8 mouse cellular contexts compared by ENCODE assay signal in genomic region chr10:42632453-42633360, GRCm38 (mm10). TPM values are rescaled to one million over a fixed set of nuclear protein-coding genes. Genes with fewer than 3 reads are reported as not detected.
DNase-seq lines count a peak whose midpoint lies in the region; ATAC-seq lines count a peak whose summit lies in the region.

No protein-coding gene starts in this region.

- no peaks in the 10 kb centered on the region for H3K9me3 ChIP-seq in neural tube, embryonic 11.5 days (ENCODE audit: control insufficient read depth, low read length)
- H3K9me3 ChIP-seq in embryonic facial prominence, embryonic 11.5 days (replicated peaks; ENCODE audit: control insufficient read depth, low read length): no peaks in the 10 kb centered on the region
- H3K9me3 ChIP-seq in hindbrain, embryonic 14.5 days (ENCODE audit: control insufficient read depth, low read length): no peaks in the 10 kb centered on the region
- H3K9me3 ChIP-seq in liver, embryonic 16.5 days (replicated peaks; ENCODE audit: control insufficient read depth, low read length): no peaks in the 10 kb centered on the region

- H3K4me1 ChIP-seq in neural tube, embryonic 11.5 days (ENCODE audit: control insufficient read depth, insufficient read depth, low read length): peaks cover 14% of the 10 kb centered on the region
- H3K4me1 ChIP-seq in embryonic facial prominence, embryonic 11.5 days (ENCODE audit: control insufficient read depth, insufficient read depth, low read length): peaks cover 4% of the 10 kb centered on the region; the same call in 1 of the 2 replicates
- H3K4me1 ChIP-seq in hindbrain, embryonic 14.5 days (replicated peaks; ENCODE audit: control insufficient read depth, insufficient read depth, low read length): 0 out of 2 replicates have a peak, but pooled peaks cover 8% of the 10 kb centered on the region
- H3K4me1 ChIP-seq in liver, embryonic 16.5 days (ENCODE audit: control insufficient read depth, low read depth, low read length): peaks cover 4% of the 10 kb centered on the region; the same call in 1 of the 2 replicates

- WGBS in neural tube, embryonic 11.5 days: under 1% methylated on average over 39 of the region's 39 CpGs
- WGBS in embryonic facial prominence, embryonic 11.5 days: under 1% methylated on average over 39 of the region's 39 CpGs
- under 1% methylated on average over 39 of the region's 39 CpGs for WGBS in hindbrain, embryonic 14.5 days
- WGBS in liver, embryonic 16.5 days (ENCODE audit: insufficient replicate concordance): 2% methylated on average over 39 of the region's 39 CpGs

- H3K4me2 ChIP-seq in neural tube, embryonic 11.5 days (ENCODE audit: low read depth): peak overlapping the region; percentile 29
- peak overlapping the region; percentile 2 for H3K4me2 ChIP-seq in embryonic facial prominence, embryonic 11.5 days (ENCODE audit: low read depth, low read length)
- peak overlapping the region; percentile 13 for H3K4me2 ChIP-seq in hindbrain, embryonic 14.5 days (replicated peaks)
- H3K4me2 ChIP-seq in liver, embryonic 16.5 days (ENCODE audit: low read depth, low read length): peak overlapping the region; percentile 46

- no peak overlapping the region for H3K27ac ChIP-seq in neural tube, embryonic 11.5 days (ENCODE audit: low read depth, low read length)
- no peak overlapping the region for H3K27ac ChIP-seq in embryonic facial prominence, embryonic 11.5 days (replicated peaks; ENCODE audit: low read depth, low read length)
- H3K27ac ChIP-seq in hindbrain, embryonic 14.5 days: no peak overlapping the region
- H3K27ac ChIP-seq in liver, embryonic 16.5 days (ENCODE audit: low read length): no peak overlapping the region

- H3K9ac ChIP-seq in neural tube, embryonic 11.5 days (ENCODE audit: low read length): no peak overlapping the region
- H3K9ac ChIP-seq in embryonic facial prominence, embryonic 11.5 days (replicated peaks; ENCODE audit: low read length): no peak overlapping the region
- H3K9ac ChIP-seq in hindbrain, embryonic 14.5 days: no peak overlapping the region
- H3K9ac ChIP-seq in liver, embryonic 16.5 days (ENCODE audit: low read depth, low read length): no peak overlapping the region

- H3K4me3 ChIP-seq in neural tube, embryonic 11.5 days (ENCODE audit: low read depth, low read length): peak overlapping the region; percentile 14; the same call in 1 of the 2 replicates
- no peak overlapping the region for H3K4me3 ChIP-seq in embryonic facial prominence, embryonic 11.5 days (ENCODE audit: low read depth, low read length)
- H3K4me3 ChIP-seq in hindbrain, embryonic 14.5 days (replicated peaks; ENCODE audit: low read length): peak overlapping the region; percentile 6; the same call in 1 of the 2 replicates
- H3K4me3 ChIP-seq in liver, embryonic 16.5 days (ENCODE audit: low read depth, low read length): peak overlapping the region; percentile 46

- ATAC-seq in neural tube, embryonic 11.5 days (ENCODE audit: insufficient read depth, low FRiP score, low TSS enrichment): no peak; the same call in 1 of the 2 replicates
- no peak; the same call in 1 of the 2 replicates for ATAC-seq in embryonic facial prominence, embryonic 11.5 days (replicated peaks; ENCODE audit: insufficient number of reproducible peaks, low FRiP score, low TSS enrichment, low read depth)
- ATAC-seq in hindbrain, embryonic 14.5 days (ENCODE audit: low FRiP score): 0 out of 2 replicates have a peak, but pooled peaks have one; percentile 28
- ATAC-seq in liver, embryonic 16.5 days (ENCODE audit: low read depth): no peak

- peaks cover 99% of the 10 kb centered on the region for H3K27me3 ChIP-seq in neural tube, embryonic 11.5 days (ENCODE audit: control insufficient read depth, insufficient read depth, low read length)
- H3K27me3 ChIP-seq in embryonic facial prominence, embryonic 11.5 days (ENCODE audit: control insufficient read depth, insufficient read depth, low read length): peaks cover 83% of the 10 kb centered on the region
- peaks cover 96% of the 10 kb centered on the region for H3K27me3 ChIP-seq in hindbrain, embryonic 14.5 days (ENCODE audit: control insufficient read depth, insufficient read depth, low read length)
- peaks cover 99% of the 10 kb centered on the region for H3K27me3 ChIP-seq in liver, embryonic 16.5 days (ENCODE audit: control insufficient read depth, insufficient read depth, low read depth, low read length)

- H3K36me3 ChIP-seq in neural tube, embryonic 11.5 days (ENCODE audit: control insufficient read depth, insufficient read depth, low read length): no peaks in the 10 kb centered on the region
- H3K36me3 ChIP-seq in embryonic facial prominence, embryonic 11.5 days (replicated peaks; ENCODE audit: control insufficient read depth, insufficient read depth, low read depth, low read length): no peaks in the 10 kb centered on the region
- H3K36me3 ChIP-seq in hindbrain, embryonic 14.5 days (replicated peaks; ENCODE audit: control insufficient read depth, insufficient read depth): no peaks in the 10 kb centered on the region
- H3K36me3 ChIP-seq in liver, embryonic 16.5 days (ENCODE audit: control insufficient read depth, insufficient read depth): no peaks in the 10 kb centered on the region

- DNase-seq in neural tube, embryonic 11.5 days (ENCODE audit: low spot score): peak; percentile 53
- no peak for DNase-seq in neural tube, embryonic 10.5 days (ENCODE audit: extremely low spot score, low spot score)
- peak; percentile 55 for DNase-seq in embryonic facial prominence, embryonic 11.5 days (ENCODE audit: low spot score)
- DNase-seq in hindbrain, embryonic 14.5 days (ENCODE audit: low spot score): peak; percentile 43
- DNase-seq in frontal cortex, postnatal 36 days (ENCODE audit: low spot score in 2 of 2): no peak
- no peak for DNase-seq in right cerebral cortex, postnatal 25 days
- no peak for DNase-seq in spleen, postnatal 14 days (ENCODE audit: low spot score in 2 of 2)

RNA-seq across cellular contexts. Expression of gene Ostm1, which starts 49.1 kb away (rescaled TPM):
- 16.8 and 19.5 TPM in 2 replicates for polyA plus RNA-seq in neural tube, embryonic 11.5 days (2014; fragmentation: Nextera tagmentation; extraction: Ambion mirVana)
- polyA plus RNA-seq in embryonic facial prominence, embryonic 11.5 days (2014; fragmentation: Nextera tagmentation; extraction: Ambion mirVana): 15.5 and 16.0 TPM in 2 replicates
- 41.8 and 43.5 TPM in 2 replicates for polyA plus RNA-seq in hindbrain, embryonic 14.5 days (2014; fragmentation: Nextera tagmentation; extraction: Ambion mirVana)
- polyA plus RNA-seq in liver, embryonic 16.5 days (2015; fragmentation: Nextera tagmentation; extraction: Ambion mirVana): 10.5 and 11.0 TPM in 2 replicates

RNA-seq across cellular contexts. Expression of gene Nr2e1, which starts 49.3 kb away (rescaled TPM):
- polyA plus RNA-seq in neural tube, embryonic 11.5 days (2014; fragmentation: Nextera tagmentation; extraction: Ambion mirVana): not detected in 2 replicates
- polyA plus RNA-seq in embryonic facial prominence, embryonic 11.5 days (2014; fragmentation: Nextera tagmentation; extraction: Ambion mirVana): 8.6 and 11.8 TPM in 2 replicates
- 0.23 TPM in 1 of 2 replicates, not detected in the other for polyA plus RNA-seq in hindbrain, embryonic 14.5 days (2014; fragmentation: Nextera tagmentation; extraction: Ambion mirVana)
- polyA plus RNA-seq in liver, embryonic 16.5 days (2015; fragmentation: Nextera tagmentation; extraction: Ambion mirVana): not detected in 2 replicates

Comparison
In these comparisons a context has a peak if more than half of its experiments do, and no peak if none do; other contexts are left out.
1. DNase-seq: peak in neural tube, embryonic 11.5 days (single experiment), embryonic facial prominence, embryonic 11.5 days (single experiment) and hindbrain, embryonic 14.5 days (single experiment); none in neural tube, embryonic 10.5 days (single experiment), frontal cortex, postnatal 36 days (0 of 2), right cerebral cortex, postnatal 25 days (single experiment) and spleen, postnatal 14 days (0 of 2).
2. Peak in every context shown above with its lines, with median percentiles within 50 percentile points of each other: H3K4me2 ChIP-seq.